Mouse (Mus musculus): Measurements from ENCODE around the gene Prss36. TPM values are rescaled to one million over a fixed set of nuclear protein-coding genes. Genes with fewer than 3 reads are reported as not detected.

Gene Prss36
- polyA plus RNA-seq, 1 experiment from 2014 or later = 14.9 TPM

DNA sequence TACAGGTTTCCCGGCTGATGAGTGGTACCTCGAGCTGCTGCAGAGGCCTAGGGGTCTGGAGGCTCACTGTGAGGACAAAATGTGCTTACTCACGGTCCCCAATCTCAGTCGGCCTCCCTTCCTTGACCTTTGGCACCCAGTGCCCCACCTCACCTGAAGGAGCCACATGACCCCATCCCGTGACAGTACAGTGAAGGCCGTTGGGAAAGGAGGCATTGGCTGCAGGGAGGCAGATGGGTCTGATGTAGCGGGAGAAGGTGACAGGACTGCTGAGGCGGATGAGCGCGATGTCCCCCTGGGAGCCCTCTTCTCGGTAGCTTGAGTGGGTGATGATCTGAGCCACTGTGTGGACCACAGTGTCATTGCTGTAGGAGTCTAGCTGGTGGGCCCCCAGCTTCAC lies 19.7 kb downstream of the Prss36 start:
- 93% methylated on average over 11 of the region's 11 CpGs for WGBS
- Histone ChIP-seq H3K27me3 (replicated peaks; ENCODE audit: control insufficient read depth, insufficient read depth, low read length) (peaks cover 10% of the 10 kb centered on the region), H3K27ac (ENCODE audit: low read depth, low read length) (no peak overlapping the region), H3K4me2 (ENCODE audit: low read length) (no peak overlapping the region), H3K9me3 (ENCODE audit: control insufficient read depth, low read length) (no peaks in the 10 kb centered on the region), H3K9ac (ENCODE audit: low read depth, low read length) (no peak overlapping the region), H3K4me1 (ENCODE audit: control insufficient read depth, insufficient read depth, low read depth, low read length) (no peaks in the 10 kb centered on the region), H3K4me3 (ENCODE audit: low read length) (no peak overlapping the region), H3K36me3 (ENCODE audit: control insufficient read depth, insufficient read depth, low read length) (peaks cover 4% of the 10 kb centered on the region)
- no peak for ATAC-seq

DNA sequence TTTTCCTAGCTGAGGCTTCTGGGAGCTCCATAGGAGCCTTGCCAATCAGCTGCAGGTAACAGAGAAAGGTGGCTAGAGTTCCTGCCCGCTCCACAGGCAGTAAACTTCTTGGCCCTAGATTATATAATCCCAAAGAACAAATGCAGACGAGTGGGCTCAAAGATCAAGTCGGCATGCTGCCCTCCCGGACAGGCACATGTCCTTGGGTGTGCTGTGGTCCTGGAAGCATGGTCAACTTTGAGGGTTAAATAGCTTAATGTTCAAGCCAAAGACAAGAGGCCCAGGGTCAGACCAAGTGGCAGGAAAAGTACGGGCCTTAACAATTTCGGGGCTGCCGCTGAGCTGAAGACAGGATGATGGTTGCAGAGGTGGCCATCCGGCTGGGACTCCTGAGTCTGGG lies 20.5 kb downstream of the Prss36 start:
- H3K9ac ChIP-seq (ENCODE audit: low read depth, low read length) = no peak overlapping the region
- H3K4me1 ChIP-seq (ENCODE audit: control insufficient read depth, insufficient read depth, low read depth, low read length) = no peaks in the 10 kb centered on the region
- no peak overlapping the region for H3K4me2 ChIP-seq (ENCODE audit: low read length)
- H3K36me3 ChIP-seq (ENCODE audit: control insufficient read depth, insufficient read depth, low read length) = peaks cover 4% of the 10 kb centered on the region
- H3K27me3 ChIP-seq (replicated peaks; ENCODE audit: control insufficient read depth, insufficient read depth, low read length) = peaks cover 10% of the 10 kb centered on the region
- no peaks in the 10 kb centered on the region for H3K9me3 ChIP-seq (ENCODE audit: control insufficient read depth, low read length)
- WGBS = 84% methylated on average over 8 of the region's 8 CpGs
- ATAC-seq = no peak
- no peak overlapping the region for H3K4me3 ChIP-seq (ENCODE audit: low read length)
- no peak overlapping the region for H3K27ac ChIP-seq (ENCODE audit: low read depth, low read length)

DNA sequence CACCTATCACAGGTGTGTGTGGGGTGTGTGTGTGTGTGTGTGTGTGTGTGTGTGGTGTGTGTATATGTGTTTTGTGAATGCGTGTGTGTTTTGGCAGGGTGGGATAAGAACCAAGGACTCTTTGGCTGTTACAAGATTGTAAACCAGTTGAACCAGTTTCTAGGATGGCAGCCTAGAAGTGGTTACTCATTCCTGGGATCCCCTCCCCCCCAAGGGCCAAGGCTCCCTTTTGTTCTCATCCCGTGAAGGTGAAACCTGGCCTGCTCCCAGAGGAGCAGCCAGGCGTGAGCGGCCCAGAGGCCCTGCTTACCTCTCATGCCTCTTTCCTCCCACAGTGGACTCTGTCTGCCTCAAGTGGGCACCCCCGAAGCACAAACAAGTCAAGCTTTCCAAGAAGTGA lies 21.3 kb downstream of the Prss36 start:
- no peaks in the 10 kb centered on the region for H3K4me1 ChIP-seq (ENCODE audit: control insufficient read depth, insufficient read depth, low read depth, low read length)
- no peak overlapping the region for H3K4me2 ChIP-seq (ENCODE audit: low read length)
- H3K36me3 ChIP-seq (ENCODE audit: control insufficient read depth, insufficient read depth, low read length) = peaks cover 4% of the 10 kb centered on the region
- 65% methylated on average over 5 of the region's 5 CpGs for WGBS
- no peak overlapping the region for H3K27ac ChIP-seq (ENCODE audit: low read depth, low read length)
- ATAC-seq = no peak
- H3K27me3 ChIP-seq (replicated peaks; ENCODE audit: control insufficient read depth, insufficient read depth, low read length) = peaks cover 7% of the 10 kb centered on the region
- H3K4me3 ChIP-seq (ENCODE audit: low read length) = no peak overlapping the region
- H3K9me3 ChIP-seq (ENCODE audit: control insufficient read depth, low read length) = no peaks in the 10 kb centered on the region
- H3K9ac ChIP-seq (ENCODE audit: low read depth, low read length) = no peak overlapping the region

DNA sequence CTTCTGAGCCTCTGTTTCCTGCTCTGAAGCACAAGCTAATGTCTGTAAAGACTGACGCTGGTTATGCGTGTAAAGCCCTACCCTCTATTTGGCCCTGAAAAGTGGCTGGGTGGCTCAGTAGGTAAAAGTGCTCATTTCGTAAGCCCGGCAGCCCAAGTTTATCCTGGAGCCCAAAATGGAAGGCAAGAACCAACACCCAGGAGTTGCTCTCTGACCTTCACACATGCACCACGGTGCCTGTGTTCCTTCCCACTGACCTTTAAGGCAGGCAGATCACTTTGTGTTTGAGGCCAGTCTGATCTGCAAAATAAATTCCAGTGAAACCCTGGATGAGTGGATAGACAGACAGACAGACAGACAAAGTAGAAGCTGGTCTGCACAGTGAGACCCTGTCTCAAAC lies 22.8 kb downstream of the Prss36 start:
- H3K27me3 ChIP-seq (replicated peaks; ENCODE audit: control insufficient read depth, insufficient read depth, low read length) = peaks cover 4% of the 10 kb centered on the region
- no peak for ATAC-seq
- no peak overlapping the region for H3K4me3 ChIP-seq (ENCODE audit: low read length)
- no peak overlapping the region for H3K4me2 ChIP-seq (ENCODE audit: low read length)
- no peak overlapping the region for H3K9ac ChIP-seq (ENCODE audit: low read depth, low read length)
- no peaks in the 10 kb centered on the region for H3K4me1 ChIP-seq (ENCODE audit: control insufficient read depth, insufficient read depth, low read depth, low read length)
- no peaks in the 10 kb centered on the region for H3K9me3 ChIP-seq (ENCODE audit: control insufficient read depth, low read length)
- 92% methylated on average over 5 of the region's 5 CpGs for WGBS
- H3K36me3 ChIP-seq (ENCODE audit: control insufficient read depth, insufficient read depth, low read length) = peaks cover 4% of the 10 kb centered on the region
- H3K27ac ChIP-seq (ENCODE audit: low read depth, low read length) = no peak overlapping the region

DNA sequence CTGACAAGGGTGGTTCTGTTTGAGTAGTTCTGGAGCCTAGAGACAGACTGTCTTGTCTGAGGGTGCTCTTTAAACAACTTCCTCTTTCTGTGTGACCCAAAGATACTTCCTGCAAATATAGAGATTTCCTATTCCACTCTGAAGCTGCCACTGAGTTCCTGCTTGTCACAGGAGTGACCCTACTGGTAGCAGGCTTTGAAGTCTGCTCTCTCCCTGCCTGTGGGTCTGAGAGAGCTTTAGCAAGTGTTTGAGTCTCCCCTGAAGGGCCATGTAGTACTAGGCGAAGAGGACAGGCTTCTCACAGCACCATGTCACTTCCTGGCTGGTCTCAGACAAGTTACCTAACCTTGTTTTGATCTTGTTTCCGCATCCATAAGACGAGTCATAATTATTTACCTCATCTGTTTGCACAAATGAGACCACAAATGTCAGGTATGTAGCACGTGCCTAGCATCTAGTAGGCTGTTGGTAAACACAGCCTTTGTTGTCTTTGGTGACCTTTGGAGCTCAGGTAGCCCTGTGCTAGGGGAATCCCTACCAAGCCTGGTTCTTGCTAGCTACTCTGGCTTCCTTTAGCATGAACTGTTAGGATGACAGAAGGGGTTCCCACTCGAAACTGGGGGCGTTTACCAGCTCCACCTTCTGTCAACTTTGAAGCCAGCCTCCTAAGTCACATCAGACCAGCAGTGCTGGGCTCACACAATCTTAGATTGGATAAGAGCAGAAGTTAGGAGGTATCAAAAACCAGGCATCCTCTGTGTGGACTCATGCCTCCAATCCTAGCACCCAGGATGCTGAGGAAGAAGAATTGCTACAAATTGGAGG lies 23.9 kb downstream of the Prss36 start:
- H3K4me1 ChIP-seq (ENCODE audit: control insufficient read depth, insufficient read depth, low read depth, low read length) = no peaks in the 10 kb centered on the region
- H3K4me2 ChIP-seq (ENCODE audit: low read length) = no peak overlapping the region
- ATAC-seq = no peak
- no peak overlapping the region for H3K4me3 ChIP-seq (ENCODE audit: low read length)
- WGBS = 92% methylated on average over 6 of the region's 6 CpGs
- H3K9ac ChIP-seq (ENCODE audit: low read depth, low read length) = no peak overlapping the region
- peaks cover 4% of the 10 kb centered on the region for H3K36me3 ChIP-seq (ENCODE audit: control insufficient read depth, insufficient read depth, low read length)
- peaks cover 1% of the 10 kb centered on the region for H3K27me3 ChIP-seq (replicated peaks; ENCODE audit: control insufficient read depth, insufficient read depth, low read length)
- no peak overlapping the region for H3K27ac ChIP-seq (ENCODE audit: low read depth, low read length)
- H3K9me3 ChIP-seq (ENCODE audit: control insufficient read depth, low read length) = no peaks in the 10 kb centered on the region

DNA sequence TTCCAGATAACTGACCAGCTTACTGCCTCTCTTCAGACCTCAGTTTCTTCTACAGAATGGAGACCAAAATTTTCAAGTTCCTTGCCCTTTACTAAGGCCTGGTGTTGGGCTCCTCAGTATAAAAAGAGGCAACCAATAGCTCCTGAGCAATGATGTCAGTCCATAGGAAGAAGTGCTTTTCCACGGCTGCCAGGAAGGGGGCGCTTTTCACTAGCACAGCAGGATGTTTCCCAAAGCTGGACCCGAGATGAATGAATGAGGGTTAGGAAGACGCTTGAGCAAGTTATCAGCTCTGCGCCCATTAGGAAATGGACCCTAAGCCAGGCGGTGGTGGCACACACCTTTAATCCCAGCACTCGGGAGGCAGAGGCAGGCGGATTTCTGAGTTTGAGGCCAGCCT lies 25.0 kb downstream of the Prss36 start:
- WGBS = 66% methylated on average over 8 of the region's 8 CpGs
- no peaks in the 10 kb centered on the region for H3K27me3 ChIP-seq (replicated peaks; ENCODE audit: control insufficient read depth, insufficient read depth, low read length)
- H3K9ac ChIP-seq (ENCODE audit: low read depth, low read length) = no peak overlapping the region
- ATAC-seq = no peak
- no peaks in the 10 kb centered on the region for H3K4me1 ChIP-seq (ENCODE audit: control insufficient read depth, insufficient read depth, low read depth, low read length)
- H3K4me3 ChIP-seq (ENCODE audit: low read length) = no peak overlapping the region
- no peaks in the 10 kb centered on the region for H3K9me3 ChIP-seq (ENCODE audit: control insufficient read depth, low read length)
- no peak overlapping the region for H3K4me2 ChIP-seq (ENCODE audit: low read length)
- H3K27ac ChIP-seq (ENCODE audit: low read depth, low read length) = no peak overlapping the region
- H3K36me3 ChIP-seq (ENCODE audit: control insufficient read depth, insufficient read depth, low read length) = peaks cover 8% of the 10 kb centered on the region

DNA sequence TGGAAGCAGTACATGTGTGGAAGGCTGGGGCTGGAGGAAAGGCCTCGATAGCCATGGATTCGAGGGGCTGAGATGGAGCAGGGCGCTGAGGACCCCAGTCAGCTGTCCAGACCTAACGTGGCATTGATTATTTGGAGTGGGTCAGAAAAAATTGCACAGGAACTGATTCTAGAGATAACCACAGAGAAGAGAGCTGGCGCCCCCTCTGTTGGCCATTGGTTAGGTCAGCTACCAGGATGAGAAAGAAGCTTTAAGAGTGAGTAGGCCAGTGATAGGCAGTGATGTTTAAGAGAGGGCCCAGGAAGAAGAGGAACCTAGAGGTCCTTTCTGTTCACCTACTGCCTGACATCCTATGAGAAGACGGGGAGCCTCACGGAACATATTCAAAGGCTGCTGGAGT lies 27.2 kb downstream of the Prss36 start:
- H3K9me3 ChIP-seq (ENCODE audit: control insufficient read depth, low read length) = no peaks in the 10 kb centered on the region
- H3K4me1 ChIP-seq (ENCODE audit: control insufficient read depth, insufficient read depth, low read depth, low read length) = no peaks in the 10 kb centered on the region
- H3K27ac ChIP-seq (ENCODE audit: low read depth, low read length) = no peak overlapping the region
- H3K36me3 ChIP-seq (ENCODE audit: control insufficient read depth, insufficient read depth, low read length) = peaks cover 8% of the 10 kb centered on the region
- no peak overlapping the region for H3K4me2 ChIP-seq (ENCODE audit: low read length)
- no peak for ATAC-seq
- no peaks in the 10 kb centered on the region for H3K27me3 ChIP-seq (replicated peaks; ENCODE audit: control insufficient read depth, insufficient read depth, low read length)
- no peak overlapping the region for H3K9ac ChIP-seq (ENCODE audit: low read depth, low read length)
- H3K4me3 ChIP-seq (ENCODE audit: low read length) = no peak overlapping the region
- 81% methylated on average over 7 of the region's 7 CpGs for WGBS

DNA sequence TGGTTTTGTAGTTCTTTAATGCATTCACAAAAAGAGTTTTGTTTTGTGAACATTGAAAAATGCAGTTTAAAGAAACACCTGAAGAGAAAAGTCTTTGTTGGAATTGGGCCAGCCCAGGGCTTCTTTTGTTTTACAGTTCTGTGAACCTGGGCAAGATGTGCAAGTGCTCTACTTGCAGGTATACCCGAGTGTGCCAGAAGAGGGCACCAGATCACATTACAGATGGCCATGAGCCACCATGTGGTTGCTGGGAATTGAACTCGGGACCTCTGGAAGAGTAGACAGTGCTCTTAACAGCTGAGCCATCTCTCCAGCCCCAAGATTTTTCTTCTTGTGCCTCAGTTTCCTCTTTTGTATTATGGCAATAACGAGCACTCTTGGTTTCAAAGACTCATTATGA lies 28.3 kb downstream of the Prss36 start:
- Histone ChIP-seq H3K9me3 (ENCODE audit: control insufficient read depth, low read length) (no peaks in the 10 kb centered on the region), H3K27ac (ENCODE audit: low read depth, low read length) (no peak overlapping the region), H3K9ac (ENCODE audit: low read depth, low read length) (no peak overlapping the region), H3K4me1 (ENCODE audit: control insufficient read depth, insufficient read depth, low read depth, low read length) (peaks cover 1% of the 10 kb centered on the region), H3K27me3 (replicated peaks; ENCODE audit: control insufficient read depth, insufficient read depth, low read length) (no peaks in the 10 kb centered on the region), H3K36me3 (ENCODE audit: control insufficient read depth, insufficient read depth, low read length) (peaks cover 8% of the 10 kb centered on the region), H3K4me3 (ENCODE audit: low read length) (no peak overlapping the region), H3K4me2 (ENCODE audit: low read length) (no peak overlapping the region)
- 57% methylated on average over 3 of the region's 3 CpGs for WGBS
- ATAC-seq = no peak

DNA sequence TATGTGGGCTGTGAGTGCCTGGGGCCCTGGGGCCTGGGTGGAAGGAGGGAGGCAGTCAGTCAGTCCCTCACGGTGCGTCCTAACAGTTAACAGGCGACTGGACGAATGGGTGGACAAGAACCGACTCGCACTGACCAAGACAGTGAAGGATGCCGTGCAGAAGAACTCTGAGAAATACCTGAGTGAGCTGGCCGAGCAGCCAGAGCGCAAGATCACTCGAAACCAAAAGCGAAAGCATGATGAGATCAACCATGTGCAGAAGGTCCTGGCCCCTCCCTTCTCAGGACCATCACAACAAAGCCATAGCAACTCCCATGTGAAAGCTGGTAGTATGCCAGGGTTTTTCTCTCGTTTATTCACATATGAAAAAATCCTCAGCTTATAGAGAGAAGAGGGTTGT lies 31.2 kb downstream of the Prss36 start:
- no peak overlapping the region for H3K4me2 ChIP-seq (ENCODE audit: low read length)
- peaks cover 8% of the 10 kb centered on the region for H3K36me3 ChIP-seq (ENCODE audit: control insufficient read depth, insufficient read depth, low read length)
- no peak overlapping the region for H3K4me3 ChIP-seq (ENCODE audit: low read length)
- no peak for ATAC-seq
- H3K27me3 ChIP-seq (replicated peaks; ENCODE audit: control insufficient read depth, insufficient read depth, low read length) = no peaks in the 10 kb centered on the region
- H3K9me3 ChIP-seq (ENCODE audit: control insufficient read depth, low read length) = no peaks in the 10 kb centered on the region
- H3K9ac ChIP-seq (ENCODE audit: low read depth, low read length) = no peak overlapping the region
- no peak overlapping the region for H3K27ac ChIP-seq (ENCODE audit: low read depth, low read length)
- H3K4me1 ChIP-seq (ENCODE audit: control insufficient read depth, insufficient read depth, low read depth, low read length) = peaks cover 8% of the 10 kb centered on the region
- WGBS = 91% methylated on average over 12 of the region's 12 CpGs
